Mouse (Mus musculus) embryonic fibroblast, embryonic 13.5 days (primary cell): ENCODE measurements at regions not wholly inside any gene's neighbourhood (a gene's known extent, or its start where the extent isn't known, plus 50 kb on each side); places are given as distances from the start of the nearest gene placed in this dataset.

Experiments used
- CTCF ChIP-seq: IDR thresholded peaks from 2 replicates; pipeline ENCODE4 v1.5.1; 2011; ENCODE audit warnings: mild to moderate bottlenecking, control low read depth, low read length, moderate library complexity, borderline replicate concordance; ENCODE audit not compliant: insufficient read depth
- POLR2A ChIP-seq: IDR thresholded peaks from 2 replicates; pipeline ENCODE4 v1.6.1; 2011; ENCODE audit warnings: low read depth, mild to moderate bottlenecking, control low read depth, low read length, moderate library complexity

- TF ChIP-seq CTCF (no peak), POLR2A (no peak)
Measured at GRCm38 (mm10) chr8:11077138-11077537, 68.9 kb upstream of the Irs2 start.
